ENCODE assay signal across 28 mouse cellular contexts in the genomic region with DNA sequence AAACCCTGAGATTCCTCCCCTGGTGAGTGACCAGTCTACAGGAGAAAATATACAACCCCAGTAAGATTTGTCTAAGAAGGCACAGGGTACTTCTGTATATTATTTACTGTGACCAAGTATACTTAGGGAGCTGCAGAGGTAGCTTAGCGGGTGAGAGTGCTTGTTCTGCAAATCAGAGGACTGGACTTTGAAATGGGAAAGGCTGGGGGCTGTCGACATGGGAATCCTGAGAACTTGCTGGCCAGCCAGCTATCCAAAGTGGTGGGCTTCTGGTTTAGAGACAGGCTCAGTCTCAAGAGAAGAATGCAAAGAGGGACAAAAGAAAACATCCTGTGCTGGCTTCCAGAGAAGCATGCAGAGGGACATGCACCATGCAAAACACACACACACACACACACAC. TPM values are rescaled to one million over a fixed set of nuclear protein-coding genes. Genes with fewer than 3 reads are reported as not detected.
DNase-seq lines count a peak whose midpoint lies in the region; ATAC-seq and TF ChIP-seq lines count a peak whose summit lies in the region.
"Had no signal": no experiment of that assay in that cellular context is flagged by ENCODE, and none has a peak within 500 bp of the region (broad histone marks: within the 10 kb centered on the region; RNA-seq: fewer than 3 reads in every experiment).

No protein-coding gene starts in this region.

- H3K27ac ChIP-seq in heart, embryonic 10.5 days = peak overlapping the region; percentile 29; the same call in 1 of the 2 replicates
- no peak overlapping the region for H3K27ac ChIP-seq in kidney, adult 2 months (ENCODE audit: insufficient read depth, low read depth, low read length)
- no peak overlapping the region for H3K27ac ChIP-seq in kidney, embryonic 15.5 days
- no peak overlapping the region for H3K27ac ChIP-seq in intestine, embryonic 15.5 days
- H3K27ac ChIP-seq: embryonic facial prominence, embryonic 13.5 days; embryonic facial prominence, embryonic 15.5 days; forebrain, embryonic 10.5 days; forebrain, embryonic 12.5 days had no signal

- intact Hi-C loops in heart, postnatal 36 days (cut with DNase I) = no loop called here

- H3K4me1 ChIP-seq in heart, embryonic 10.5 days = peaks cover 36% of the 10 kb centered on the region
- H3K4me1 ChIP-seq in kidney, adult 2 months (ENCODE audit: control insufficient read depth, insufficient read depth, low read length) = peaks cover 27% of the 10 kb centered on the region; the same call in 1 of the 2 replicates
- peaks cover 25% of the 10 kb centered on the region for H3K4me1 ChIP-seq in kidney, embryonic 15.5 days
- H3K4me1 ChIP-seq in intestine, embryonic 15.5 days (replicated peaks) = peaks cover 17% of the 10 kb centered on the region; the same call in 1 of the 2 replicates

- no peak for TF ChIP-seq POLR2A in kidney, adult 2 months (IDR thresholded peaks at IDR 0.05; ENCODE audit: low read depth, low read length)

- no peak overlapping the region for H3K4me2 ChIP-seq in kidney, embryonic 15.5 days
- H3K4me2 ChIP-seq in intestine, embryonic 15.5 days (replicated peaks) = no peak overlapping the region
- H3K4me2 ChIP-seq: embryonic facial prominence, embryonic 13.5 days; embryonic facial prominence, embryonic 15.5 days; forebrain, embryonic 12.5 days had no signal

- no peaks in the 10 kb centered on the region for H3K36me3 ChIP-seq in heart, embryonic 10.5 days
- no peaks in the 10 kb centered on the region for H3K36me3 ChIP-seq in kidney, adult 2 months (ENCODE audit: control insufficient read depth, insufficient read depth, low read length)
- H3K36me3 ChIP-seq in kidney, embryonic 15.5 days = no peaks in the 10 kb centered on the region
- no peaks in the 10 kb centered on the region for H3K36me3 ChIP-seq in intestine, embryonic 15.5 days
- H3K36me3 ChIP-seq: embryonic facial prominence, embryonic 13.5 days; embryonic facial prominence, embryonic 15.5 days; forebrain, embryonic 10.5 days; forebrain, embryonic 12.5 days had no signal

- peaks cover 23% of the 10 kb centered on the region for H3K27me3 ChIP-seq in heart, embryonic 10.5 days (ENCODE audit: insufficient read depth, poor library complexity, severe bottlenecking)
- no peaks in the 10 kb centered on the region for H3K27me3 ChIP-seq in kidney, adult 2 months (replicated peaks; ENCODE audit: control insufficient read depth, insufficient read depth, low read length)
- peaks cover 19% of the 10 kb centered on the region for H3K27me3 ChIP-seq in kidney, embryonic 15.5 days
- peaks cover 4% of the 10 kb centered on the region; the same call in 1 of the 2 replicates for H3K27me3 ChIP-seq in intestine, embryonic 15.5 days (replicated peaks)
- H3K27me3 ChIP-seq: CH12.LX; embryonic facial prominence, embryonic 15.5 days; Patski had no signal

- H3K4me3 ChIP-seq in heart, embryonic 10.5 days = no peak overlapping the region
- H3K4me3 ChIP-seq in kidney, adult 2 months (ENCODE audit: insufficient read depth, low read depth, low read length) = no peak overlapping the region
- H3K4me3 ChIP-seq in kidney, embryonic 15.5 days (replicated peaks) = no peak overlapping the region
- no peak overlapping the region for H3K4me3 ChIP-seq in intestine, embryonic 15.5 days (replicated peaks)
- H3K4me3 ChIP-seq: embryonic facial prominence, embryonic 13.5 days; embryonic facial prominence, embryonic 15.5 days; erythroblast, embryonic 14.5 days; forebrain, embryonic 10.5 days; forebrain, embryonic 12.5 days had no signal

- no peak for TF ChIP-seq CTCF in kidney, adult 2 months (conservative IDR thresholded peaks at IDR 0.05; ENCODE audit: insufficient read depth, insufficient read length, low read depth, low read length)

- ATAC-seq in kidney, embryonic 15.5 days (replicated peaks; ENCODE audit: low FRiP score) = no peak
- no peak for ATAC-seq in intestine, embryonic 15.5 days
- ATAC-seq: activated CD4-positive, CD25-positive, alpha-beta regulatory T cell, adult 4 months; CD4-positive, CD25-positive, alpha-beta regulatory T cell, adult 4 months; forebrain, embryonic 14.5 days; Patski had no signal

- no peak overlapping the region for H3K9ac ChIP-seq in kidney, embryonic 15.5 days
- H3K9ac ChIP-seq in intestine, embryonic 15.5 days = no peak overlapping the region
- H3K9ac ChIP-seq: embryonic facial prominence, embryonic 13.5 days; embryonic facial prominence, embryonic 15.5 days; forebrain, embryonic 12.5 days had no signal

- WGBS in heart, embryonic 10.5 days = 32% methylated on average over 2 of the region's 2 CpGs
- WGBS in kidney, adult 2 months = 44% methylated on average over 2 of the region's 2 CpGs
- 43% methylated on average over 2 of the region's 2 CpGs for WGBS in kidney, embryonic 15.5 days
- 45% methylated on average over 2 of the region's 2 CpGs for WGBS in intestine, embryonic 15.5 days

- H3K9me3 ChIP-seq in heart, embryonic 10.5 days = no peaks in the 10 kb centered on the region
- no peaks in the 10 kb centered on the region for H3K9me3 ChIP-seq in kidney, embryonic 15.5 days (replicated peaks)
- no peaks in the 10 kb centered on the region for H3K9me3 ChIP-seq in intestine, embryonic 15.5 days
- H3K9me3 ChIP-seq: embryonic facial prominence, embryonic 13.5 days; embryonic facial prominence, embryonic 15.5 days; forebrain, embryonic 10.5 days; forebrain, embryonic 12.5 days; G1E had no signal

- DNase-seq in heart, embryonic 10.5 days (ENCODE audit: low spot score) = no peak
- no peak for DNase-seq in heart, postnatal 36 days
- DNase-seq in kidney, adult 2 months = peak; percentile 57
- peak; percentile 43 for DNase-seq in kidney, postnatal 14 days
- DNase-seq in kidney, adult 11 months = no peak
- DNase-seq in induced T-regulatory cell, adult 2 months (ENCODE audit: low read depth) = peak; percentile 28
- DNase-seq: adrenal gland, adult 8-10 months; adrenal gland, postnatal 14 days; adrenal gland, postnatal 36 days; B cell, adult 2 months; cerebellum, adult 11-12 months; cerebellum, adult 2 months; cerebellum, adult 9-10 months; cerebellum, postnatal 10 days; cerebellum, postnatal 25 days had no signal

RNA-seq across cellular contexts. Expression of a gene that starts 5.7 kb away (rescaled TPM):
- 8.7 and 13.1 TPM in 2 replicates for polyA plus RNA-seq in heart, embryonic 10.5 days (2016; fragmentation: Nextera tagmentation; extraction: Ambion mirVana)
- total RNA-seq in heart, postnatal 36 days (2021) = 10 to 100 TPM; 69.8 to 77.5 TPM
- 87.8 and 93.2 TPM in 2 replicates for polyA plus RNA-seq in kidney, adult 2 months (2012; rRNA removed)
- 19.6 and 20.3 TPM in 2 replicates for polyA plus RNA-seq in kidney, embryonic 15.5 days (2015; fragmentation: Nextera tagmentation; extraction: Ambion mirVana)
- polyA plus RNA-seq in intestine, embryonic 15.5 days (2015; fragmentation: Nextera tagmentation; extraction: Ambion mirVana) = 6.2 and 7.0 TPM in 2 replicates

RNA-seq across cellular contexts. Expression of a gene that starts 58.6 kb away (rescaled TPM):
- polyA plus RNA-seq in heart, embryonic 10.5 days (2016; fragmentation: Nextera tagmentation; extraction: Ambion mirVana) = 53.3 and 61.0 TPM in 2 replicates
- total RNA-seq in heart, postnatal 36 days (2021) = 10 to 100 TPM in 1 of 2 experiments, 1 to 10 TPM in 1; 9.5 to 10.7 TPM
- polyA plus RNA-seq in kidney, adult 2 months (2012; rRNA removed) = 57.2 and 59.8 TPM in 2 replicates
- polyA plus RNA-seq in kidney, embryonic 15.5 days (2015; fragmentation: Nextera tagmentation; extraction: Ambion mirVana) = 40.2 and 42.8 TPM in 2 replicates
- 35.4 and 36.3 TPM in 2 replicates for polyA plus RNA-seq in intestine, embryonic 15.5 days (2015; fragmentation: Nextera tagmentation; extraction: Ambion mirVana)

Comparison
In these comparisons a context has a peak if more than half of its experiments do, and no peak if none do; other contexts are left out.
1. DNase-seq: peak in kidney, adult 2 months (single experiment), kidney, postnatal 14 days (single experiment) and induced T-regulatory cell, adult 2 months (single experiment); none in heart, embryonic 10.5 days (single experiment), heart, postnatal 36 days (0 of 2) and kidney, adult 11 months (single experiment).